Mouse (Mus musculus) limb, embryonic 14.5 days (tissue): Measurements from ENCODE around the gene Pigw. TPM values are rescaled to one million over a fixed set of nuclear protein-coding genes. Genes with fewer than 3 reads are reported as not detected.

Experiments
- ATAC-seq: fragments of 200-750 bp; cut with Nextera tagmentation; 2 replicates; pipeline ENCODE4 v1.8.0; 2017; ENCODE audit warnings: low read depth, moderate number of reproducible peaks, moderate TSS enrichment; ENCODE audit not compliant: low FRiP score
- DNase-seq: peaks from one replicate; pipeline ENCODE4 v3.0.0-alpha.2; 2015; ENCODE audit warnings: low spot score
- H3K27ac ChIP-seq: fragments of 300-500 bp; sonication (generic); replicated peaks from 2 replicates; pipeline ENCODE4 v1.5.1; 2014; ENCODE audit warnings: low read depth, mild to moderate bottlenecking, low read length, moderate library complexity, mixed read lengths
- H3K27me3 ChIP-seq: fragments of 300-500 bp; sonication (generic); 2 replicates; pipeline ENCODE4 v1.6.1; 2014; ENCODE audit warnings: low read length, mixed read lengths; ENCODE audit not compliant: control insufficient read depth, insufficient read depth
- H3K36me3 ChIP-seq: fragments of 300-500 bp; sonication (generic); 2 replicates; pipeline ENCODE4 v1.6.1; 2014; ENCODE audit warnings: mild to moderate bottlenecking, low read length, moderate library complexity, mixed read lengths; ENCODE audit not compliant: control insufficient read depth, insufficient read depth
- H3K4me1 ChIP-seq: fragments of 300-500 bp; sonication (generic); 2 replicates; pipeline ENCODE4 v1.6.1; 2014; ENCODE audit warnings: antibody characterized with exemption, low read length, mixed read lengths; ENCODE audit not compliant: control insufficient read depth, insufficient read depth
- H3K4me2 ChIP-seq: fragments of 300-500 bp; sonication (generic); replicated peaks from 2 replicates; pipeline ENCODE4 v1.6.1; 2014; ENCODE audit warnings: low read depth, mild to moderate bottlenecking, low read length, moderate library complexity; ENCODE audit not compliant: severe bottlenecking
- H3K4me3 ChIP-seq: fragments of 300-500 bp; sonication (generic); replicated peaks from 2 replicates; pipeline ENCODE4 v1.5.1; 2014; ENCODE audit warnings: low read length
- H3K9ac ChIP-seq: fragments of 300-500 bp; sonication (generic); 2 replicates; pipeline ENCODE4 v1.6.1; 2014; ENCODE audit warnings: mild to moderate bottlenecking, low read depth, low read length, moderate library complexity; ENCODE audit not compliant: severe bottlenecking
- H3K9me3 ChIP-seq: fragments of 300-500 bp; sonication (generic); 2 replicates; pipeline ENCODE4 v1.6.1; 2016; ENCODE audit warnings: low read length; ENCODE audit not compliant: control insufficient read depth
- POLR2A ChIP-seq: fragments of 200-500 bp; IDR thresholded peaks from 2 replicates; pipeline ENCODE4 v1.8.0; 2012; ENCODE audit warnings: inconsistent platforms, mild to moderate bottlenecking, moderate library complexity, borderline replicate concordance; ENCODE audit not compliant: insufficient read depth, insufficient read length; ENCODE audit errors: extremely low read depth
- WGBS: fragments of 180-500 bp; shearing (Covaris S2); extraction: QIAGEN DNeasy Blood & Tissue Kit; methylation state at CpG from one replicate; pipeline ENCODE4 v1.1.7; 2014; 5-methylcytosine and 5-hydroxymethylcytosine counted together
- polyA plus RNA-seq, 2 experiments: library from polyadenylated mRNA; depleted of rRNA in 1 of 2; stranded (reverse) in 1 of 2; unstranded in 1 of 2; fragments of >200 nt; fragmentation: Nextera tagmentation in 1 of 2; extraction: Ambion mirVana in 1 of 2; gene quantifications; 2 replicates each; pipeline versions ENCODE4 v1.2.1 to v1.2.3; 2012 to 2014

Gene Pigw
- polyA plus RNA-seq, 2 experiments = 2.4 to 5.8 TPM

DNA sequence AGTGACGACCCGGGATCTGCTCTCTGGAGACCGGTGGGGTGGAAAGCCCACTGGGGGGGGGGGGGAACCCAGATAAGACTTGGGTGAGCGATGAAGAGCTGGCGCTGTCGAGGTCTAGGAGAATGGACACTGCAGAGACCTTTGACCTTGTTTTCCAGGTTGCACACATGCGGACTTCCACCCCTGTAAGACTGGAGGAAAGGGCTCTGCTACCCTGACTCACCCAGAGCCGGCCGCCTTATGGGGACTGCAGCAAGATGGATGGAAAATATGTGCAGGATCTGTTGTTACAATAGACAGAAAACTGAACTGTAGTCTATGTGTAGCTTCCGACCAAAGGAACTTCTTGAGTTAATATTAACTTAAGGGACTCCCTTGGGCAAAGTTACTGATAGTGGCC, 9.0 kb downstream of the Pigw start:
- Histone ChIP-seq H3K9ac (peak overlapping the region; percentile 95), H3K4me3 (peak overlapping the region; percentile 90), H3K27ac (peak overlapping the region; percentile 98), H3K4me1 (peaks cover 13% of the 10 kb centered on the region), H3K9me3 (no peaks in the 10 kb centered on the region), H3K27me3 (no peaks in the 10 kb centered on the region), H3K4me2 (peak overlapping the region; percentile 66), H3K36me3 (no peaks in the 10 kb centered on the region; the same call in 1 of the 2 replicates)
- peak; percentile 31 for DNase-seq
- TF ChIP-seq POLR2A = no peak
- peak; percentile 10 for ATAC-seq
- under 1% methylated on average over 10 of the region's 10 CpGs for WGBS

DNA sequence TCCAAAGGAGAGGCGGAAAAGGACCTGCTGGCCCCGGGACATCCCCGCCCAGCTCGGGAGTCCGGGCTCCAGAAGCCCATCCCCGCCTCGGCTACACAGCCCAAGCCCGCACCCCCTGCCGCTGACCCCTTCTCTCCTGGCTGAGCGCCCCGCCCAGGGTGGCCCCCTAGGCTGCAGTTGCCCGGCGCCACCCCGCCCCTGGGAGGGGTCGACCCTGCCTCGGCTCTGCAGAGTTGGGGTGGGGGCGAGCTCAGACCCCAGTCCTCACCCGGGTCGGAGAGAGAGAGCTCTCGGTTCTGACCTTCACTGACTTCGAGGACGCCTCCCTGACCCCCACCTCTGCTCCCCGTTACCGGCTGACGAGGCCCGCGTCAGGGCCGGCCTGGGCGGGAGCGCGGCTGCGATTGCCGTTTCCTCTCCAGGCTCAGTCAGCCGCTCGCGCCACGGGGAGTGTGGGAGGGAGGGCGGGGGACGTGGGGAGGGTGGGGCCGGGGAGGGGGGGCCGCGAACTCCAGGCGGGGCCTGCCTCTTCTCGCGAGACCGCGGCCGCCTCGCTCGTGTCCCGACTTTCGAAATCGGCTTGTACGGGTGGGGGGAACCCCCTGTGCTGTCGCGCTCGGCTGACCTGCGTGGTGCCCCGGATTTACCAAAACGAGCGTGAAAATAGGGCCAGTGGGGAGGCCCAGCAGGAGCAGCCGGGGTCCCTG, 9.6 kb downstream of the Pigw start, which contains the start of gene Ggnbp2:
Gene Ggnbp2, minus strand, starts transcription at position 481 of the 707 bp plus-strand sequence.
- no peaks in the 10 kb centered on the region for H3K9me3 ChIP-seq
- H3K4me1 ChIP-seq = peaks cover 13% of the 10 kb centered on the region
- peak within 1 kb of the TSS; percentile 69 for H3K4me2 ChIP-seq
- ATAC-seq = peak; percentile 87
- no peaks in the 10 kb centered on the region for H3K27me3 ChIP-seq
- WGBS = 1% methylated on average over 28 of the region's 62 CpGs
- H3K36me3 ChIP-seq = no peaks in the 10 kb centered on the region; the same call in 1 of the 2 replicates
- peak; percentile 92 for DNase-seq
- peak; percentile 86; the same call in 1 of the 2 replicates for TF ChIP-seq POLR2A
- H3K9ac ChIP-seq = peak within 1 kb of the TSS; percentile 95
- H3K4me3 ChIP-seq = peak within 1 kb of the TSS; percentile 90
- H3K27ac ChIP-seq = peak within 1 kb of the TSS; percentile 98

DNA sequence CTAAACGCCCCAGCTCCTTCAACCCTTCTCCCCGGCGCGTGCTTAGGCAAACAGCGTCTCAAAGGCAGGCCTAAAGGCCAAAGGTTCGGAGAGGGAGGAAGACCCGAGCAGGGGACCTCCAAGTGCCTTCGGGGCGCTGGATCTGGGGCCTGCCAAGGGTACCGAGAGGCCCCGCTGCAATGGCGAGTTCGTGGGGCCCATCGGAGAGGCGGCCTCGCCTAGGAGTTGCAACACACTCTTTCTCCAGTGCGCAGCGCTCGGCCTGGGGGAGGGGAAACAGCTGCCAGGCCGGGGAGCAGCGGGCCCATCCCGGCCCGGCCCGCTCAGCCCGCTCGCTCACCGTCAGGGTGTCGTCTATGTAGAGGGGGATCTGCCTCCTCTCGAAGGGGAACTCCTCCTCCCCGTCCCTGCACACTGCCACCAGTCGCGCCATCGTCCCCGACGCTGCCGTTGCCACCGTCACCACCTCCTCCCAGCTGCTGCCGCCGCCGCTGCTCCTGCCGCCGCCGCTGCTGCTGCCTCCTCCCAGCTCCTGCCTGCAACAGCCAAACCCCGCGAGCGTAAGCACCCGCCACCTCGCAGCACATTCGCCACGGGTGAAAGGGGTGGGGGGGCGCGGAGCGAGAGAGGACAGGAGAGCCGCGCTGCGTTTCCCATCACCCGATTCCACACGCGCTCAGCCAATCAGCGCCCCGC, 10.4 kb downstream of the Pigw start:
- Histone ChIP-seq H3K4me3 (peak overlapping the region; percentile 90), H3K27me3 (no peaks in the 10 kb centered on the region), H3K27ac (peak overlapping the region; percentile 89), H3K4me1 (peaks cover 13% of the 10 kb centered on the region), H3K9me3 (no peaks in the 10 kb centered on the region), H3K9ac (peak overlapping the region; percentile 73), H3K4me2 (peak overlapping the region; percentile 69), H3K36me3 (peaks cover 2% of the 10 kb centered on the region; the same call in 1 of the 2 replicates)
- TF ChIP-seq POLR2A = peak; percentile 9; the same call in 1 of the 2 replicates
- DNase-seq = peak; percentile 96
- WGBS = under 1% methylated on average over 25 of the region's 61 CpGs
- ATAC-seq = peak; percentile 88

DNA sequence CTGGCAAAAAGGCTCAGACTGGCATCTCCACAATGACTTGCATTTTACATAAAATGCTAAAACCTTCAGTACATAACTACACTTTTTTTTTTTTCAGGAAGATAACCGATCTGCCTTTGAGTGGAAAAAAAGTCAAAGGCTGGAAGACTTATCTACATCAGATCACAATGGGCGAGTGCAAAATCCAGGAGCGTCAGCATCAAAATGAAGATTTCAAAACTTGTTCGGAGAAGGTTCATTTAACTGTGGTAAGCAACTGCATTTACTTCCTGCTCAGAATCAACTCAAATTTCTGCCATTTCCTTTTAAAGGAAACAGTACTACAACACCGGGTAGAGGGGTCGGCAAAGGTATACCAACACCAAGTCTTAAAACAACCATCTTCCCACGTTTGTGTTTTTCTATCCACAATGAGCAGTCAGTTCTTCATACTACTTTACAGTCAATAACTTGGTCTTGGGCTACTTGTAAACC, 11.3 kb downstream of the Pigw start:
- H3K27me3 ChIP-seq = no peaks in the 10 kb centered on the region
- H3K27ac ChIP-seq = no peak overlapping the region
- H3K4me2 ChIP-seq = peak overlapping the region; percentile 69
- H3K36me3 ChIP-seq = 0 out of 2 replicates have a peak, but pooled peaks cover 2% of the 10 kb centered on the region
- 17% methylated on average over 7 of the region's 7 CpGs for WGBS
- H3K9me3 ChIP-seq = no peaks in the 10 kb centered on the region
- H3K4me3 ChIP-seq = peak overlapping the region; percentile 90
- H3K9ac ChIP-seq = peak overlapping the region; percentile 73
- peaks cover 13% of the 10 kb centered on the region for H3K4me1 ChIP-seq
- TF ChIP-seq POLR2A = no peak
- ATAC-seq (no peak), DNase-seq (no peak)

DNA sequence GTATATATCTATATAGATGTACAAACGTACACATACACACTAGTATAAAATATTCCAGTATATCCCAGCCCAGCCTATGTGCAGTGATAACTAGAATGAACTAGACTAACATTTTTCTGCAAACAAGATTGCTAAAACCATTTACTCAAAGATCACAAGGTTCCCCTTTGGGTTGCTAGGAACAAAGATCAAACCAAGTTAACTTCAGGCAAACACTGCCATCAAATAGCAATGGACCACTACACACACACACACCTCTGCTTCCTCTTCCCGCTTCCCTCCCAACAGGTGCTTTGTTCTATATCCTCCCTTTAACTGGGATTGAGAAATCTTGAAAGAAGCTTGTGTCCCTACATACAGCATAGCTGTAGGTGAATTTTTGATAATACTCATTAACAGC, 12.5 kb downstream of the Pigw start:
- no peaks in the 10 kb centered on the region for H3K9me3 ChIP-seq
- WGBS = 85% methylated on average over 2 of the region's 2 CpGs
- H3K4me2 ChIP-seq = no peak overlapping the region
- no peak overlapping the region for H3K27ac ChIP-seq
- peaks cover 6% of the 10 kb centered on the region; the same call in 1 of the 2 replicates for H3K36me3 ChIP-seq
- no peak for ATAC-seq
- no peak overlapping the region for H3K4me3 ChIP-seq
- no peaks in the 10 kb centered on the region for H3K27me3 ChIP-seq
- no peak for DNase-seq
- H3K4me1 ChIP-seq = peaks cover 13% of the 10 kb centered on the region
- TF ChIP-seq POLR2A = no peak
- no peak overlapping the region for H3K9ac ChIP-seq
